Mouse (Mus musculus): ENCODE data around the gene Clstn1. TPM values are rescaled to one million over a fixed set of nuclear protein-coding genes. Genes with fewer than 3 reads are reported as not detected.

The Clstn1 gene
- polyA plus RNA-seq, 1 experiment: 1.4 TPM

DNA sequence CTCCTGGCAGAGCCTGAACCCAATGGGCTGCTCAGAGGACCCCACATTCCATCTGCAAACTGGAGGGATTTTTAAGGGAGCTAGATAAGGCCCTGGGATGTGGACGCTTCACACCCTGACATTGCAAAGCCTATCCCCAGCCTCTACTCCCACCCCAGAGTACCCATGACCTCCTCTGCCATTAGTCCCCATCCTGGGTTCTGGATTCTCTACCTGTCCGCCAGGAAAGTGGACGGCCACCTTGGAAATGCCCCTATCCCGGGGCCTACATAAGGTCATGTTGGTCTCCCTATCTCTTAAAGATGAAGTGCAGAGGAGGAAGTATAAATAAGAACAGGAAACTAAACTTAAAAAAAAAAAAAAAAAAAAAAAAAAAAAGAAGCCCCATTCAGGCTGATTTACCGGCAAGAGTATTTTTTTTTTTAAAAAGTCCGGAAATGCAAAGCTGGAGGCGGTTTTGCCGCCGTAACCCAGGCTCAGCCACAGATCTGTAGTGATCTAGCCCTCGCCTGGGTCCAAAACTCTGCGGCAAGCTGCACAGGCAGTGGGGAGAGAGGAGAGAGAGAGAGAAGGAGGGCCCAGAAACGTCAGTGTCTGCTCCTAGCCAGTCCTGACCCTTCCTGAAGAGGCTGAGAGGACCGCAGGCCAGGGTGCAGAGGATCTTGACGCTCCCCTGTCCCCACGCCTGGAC lies 111.4 kb downstream of the Clstn1 start:
- 0 out of 2 replicates have a peak, but pooled peaks have one; percentile 4 for TF ChIP-seq POLR2A (IDR thresholded peaks at IDR 0.05; ENCODE audit: borderline replicate concordance, low read depth, low read length)
- no peak for TF ChIP-seq CTCF (IDR thresholded peaks at IDR 0.05; ENCODE audit: low read depth, low read length)
- Histone ChIP-seq H3K27ac (ENCODE audit: insufficient read depth, low read depth, low read length) (peak overlapping the region; percentile 86), H3K4me1 (ENCODE audit: control insufficient read depth, insufficient read depth, low read length) (peaks cover 40% of the 10 kb centered on the region), H3K4me3 (ENCODE audit: insufficient read depth, low read length) (peak overlapping the region; percentile 93)

GRCm38 (mm10) chr4:149698197-149698821 lies 112.0 kb downstream of the Clstn1 start:
- peak; percentile 52 for TF ChIP-seq CTCF (IDR thresholded peaks at IDR 0.05; ENCODE audit: low read depth, low read length)
- TF ChIP-seq POLR2A (IDR thresholded peaks at IDR 0.05; ENCODE audit: borderline replicate concordance, low read depth, low read length): peak; percentile 25; the same call in 1 of the 2 replicates
- Histone ChIP-seq H3K4me1 (ENCODE audit: control insufficient read depth, insufficient read depth, low read length) (peaks cover 42% of the 10 kb centered on the region), H3K4me3 (ENCODE audit: insufficient read depth, low read length) (peak overlapping the region; percentile 93), H3K27ac (ENCODE audit: insufficient read depth, low read depth, low read length) (peak overlapping the region; percentile 86)

Other genes with a start within 250 kb of the Clstn1 start
- 49.6 and 54.5 TPM in 2 replicates for gene Ube4b, start 159.7 kb upstream of the Clstn1 start, polyA plus RNA-seq (2012; ENCODE audit: insufficient read depth, insufficient read length, missing spikeins)
- gene Rbp7, start 131.5 kb upstream of the Clstn1 start, polyA plus RNA-seq (2012; ENCODE audit: insufficient read depth, insufficient read length, missing spikeins): not detected in 2 replicates
- not detected in 2 replicates for gene Tmem274, start 109.1 kb upstream of the Clstn1 start, polyA plus RNA-seq (2012; ENCODE audit: insufficient read depth, insufficient read length, missing spikeins)
- gene Nmnat1, start 101.3 kb upstream of the Clstn1 start, polyA plus RNA-seq (2012; ENCODE audit: insufficient read depth, insufficient read length, missing spikeins): 4.7 and 8.1 TPM in 2 replicates
- gene Lzic, start 101.2 kb upstream of the Clstn1 start, polyA plus RNA-seq (2012; ENCODE audit: insufficient read depth, insufficient read length, missing spikeins): 12.2 and 14.0 TPM in 2 replicates
- 16.2 and 18.8 TPM in 2 replicates for gene Ctnnbip1, start 68.2 kb upstream of the Clstn1 start, polyA plus RNA-seq (2012; ENCODE audit: insufficient read depth, insufficient read length, missing spikeins)
- 91.4 and 100 TPM in 2 replicates for gene Pik3cd, start 116.1 kb downstream of the Clstn1 start, polyA plus RNA-seq (2012; ENCODE audit: insufficient read depth, insufficient read length, missing spikeins)
- gene Tmem201, start 151.6 kb downstream of the Clstn1 start, polyA plus RNA-seq (2012; ENCODE audit: insufficient read depth, insufficient read length, missing spikeins): 1.9 and 3.6 TPM in 2 replicates
- 3.0 and 3.1 TPM in 2 replicates for gene Slc25a33, start 187.8 kb downstream of the Clstn1 start, polyA plus RNA-seq (2012; ENCODE audit: insufficient read depth, insufficient read length, missing spikeins)